Mouse (Mus musculus) limb, embryonic 14.5 days (tissue): ENCODE data around the gene Fh1. TPM values are rescaled to one million over a fixed set of nuclear protein-coding genes. Genes with fewer than 3 reads are reported as not detected.

ENCODE experiments used
- ATAC-seq: fragments of 200-750 bp; cut with Nextera tagmentation; 2 replicates; pipeline ENCODE4 v1.8.0; 2017; ENCODE audit warnings: low read depth, moderate number of reproducible peaks, moderate TSS enrichment; ENCODE audit not compliant: low FRiP score
- DNase-seq: peaks from one replicate; pipeline ENCODE4 v3.0.0-alpha.2; 2015; ENCODE audit warnings: low spot score
- H3K27ac ChIP-seq: fragments of 300-500 bp; sonication (generic); replicated peaks from 2 replicates; pipeline ENCODE4 v1.5.1; 2014; ENCODE audit warnings: low read depth, mild to moderate bottlenecking, low read length, moderate library complexity, mixed read lengths
- H3K27me3 ChIP-seq: fragments of 300-500 bp; sonication (generic); 2 replicates; pipeline ENCODE4 v1.6.1; 2014; ENCODE audit warnings: low read length, mixed read lengths; ENCODE audit not compliant: control insufficient read depth, insufficient read depth
- H3K36me3 ChIP-seq: fragments of 300-500 bp; sonication (generic); 2 replicates; pipeline ENCODE4 v1.6.1; 2014; ENCODE audit warnings: mild to moderate bottlenecking, low read length, moderate library complexity, mixed read lengths; ENCODE audit not compliant: control insufficient read depth, insufficient read depth
- H3K4me1 ChIP-seq: fragments of 300-500 bp; sonication (generic); 2 replicates; pipeline ENCODE4 v1.6.1; 2014; ENCODE audit warnings: antibody characterized with exemption, low read length, mixed read lengths; ENCODE audit not compliant: control insufficient read depth, insufficient read depth
- H3K4me2 ChIP-seq: fragments of 300-500 bp; sonication (generic); replicated peaks from 2 replicates; pipeline ENCODE4 v1.6.1; 2014; ENCODE audit warnings: low read depth, mild to moderate bottlenecking, low read length, moderate library complexity; ENCODE audit not compliant: severe bottlenecking
- H3K4me3 ChIP-seq: fragments of 300-500 bp; sonication (generic); replicated peaks from 2 replicates; pipeline ENCODE4 v1.5.1; 2014; ENCODE audit warnings: low read length
- H3K9ac ChIP-seq: fragments of 300-500 bp; sonication (generic); 2 replicates; pipeline ENCODE4 v1.6.1; 2014; ENCODE audit warnings: mild to moderate bottlenecking, low read depth, low read length, moderate library complexity; ENCODE audit not compliant: severe bottlenecking
- H3K9me3 ChIP-seq: fragments of 300-500 bp; sonication (generic); 2 replicates; pipeline ENCODE4 v1.6.1; 2016; ENCODE audit warnings: low read length; ENCODE audit not compliant: control insufficient read depth
- POLR2A ChIP-seq: fragments of 200-500 bp; IDR thresholded peaks from 2 replicates; pipeline ENCODE4 v1.8.0; 2012; ENCODE audit warnings: inconsistent platforms, mild to moderate bottlenecking, moderate library complexity, borderline replicate concordance; ENCODE audit not compliant: insufficient read depth, insufficient read length; ENCODE audit errors: extremely low read depth
- WGBS: fragments of 180-500 bp; shearing (Covaris S2); extraction: QIAGEN DNeasy Blood & Tissue Kit; methylation state at CpG from one replicate; pipeline ENCODE4 v1.1.7; 2014; 5-methylcytosine and 5-hydroxymethylcytosine counted together
- polyA plus RNA-seq, 2 experiments: library from polyadenylated mRNA; depleted of rRNA in 1 of 2; stranded (reverse) in 1 of 2; unstranded in 1 of 2; fragments of >200 nt; fragmentation: Nextera tagmentation in 1 of 2; extraction: Ambion mirVana in 1 of 2; gene quantifications; 2 replicates each; pipeline versions ENCODE4 v1.2.1 to v1.2.3; 2012 to 2014

Fh1 gene
- polyA plus RNA-seq, 2 experiments = 85.1 to 113 TPM

DNA sequence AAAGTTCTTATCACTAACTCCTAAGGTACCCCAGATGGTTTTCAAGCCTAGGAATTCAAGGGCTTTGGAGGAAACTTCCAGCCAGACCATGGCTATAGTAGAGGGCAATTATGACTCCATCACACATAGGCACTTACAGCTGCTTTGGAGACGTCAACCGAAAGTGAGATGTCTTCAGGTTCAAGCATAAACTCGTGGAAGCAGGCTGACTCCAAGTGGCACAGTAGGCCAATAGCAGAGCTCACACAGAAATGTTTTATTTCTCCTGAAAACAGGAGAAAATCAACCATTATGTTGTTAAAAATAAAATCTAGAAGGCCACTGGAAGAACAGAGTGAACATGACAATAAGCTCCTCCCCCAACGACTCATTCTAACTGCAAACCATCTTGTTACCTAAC, 42.6 kb downstream of the Fh1 start:
- Histone ChIP-seq H3K9me3 (no peaks in the 10 kb centered on the region), H3K4me2 (no peak overlapping the region), H3K27ac (no peak overlapping the region), H3K27me3 (no peaks in the 10 kb centered on the region), H3K36me3 (no peaks in the 10 kb centered on the region), H3K9ac (no peak overlapping the region), H3K4me3 (no peak overlapping the region), H3K4me1 (no peaks in the 10 kb centered on the region)
- DNase-seq (no peak), ATAC-seq (no peak)
- 79% methylated on average over 4 of the region's 4 CpGs for WGBS
- TF ChIP-seq POLR2A = no peak

GRCm38 (mm10) chr1:175580346-175580745, 45.1 kb downstream of the Fh1 start:
- no peak for TF ChIP-seq POLR2A
- no peak for DNase-seq
- no peak overlapping the region for H3K4me2 ChIP-seq
- no peak for ATAC-seq
- no peaks in the 10 kb centered on the region for H3K36me3 ChIP-seq
- no peak overlapping the region for H3K9ac ChIP-seq
- H3K4me3 ChIP-seq = no peak overlapping the region
- 85% methylated on average over 7 of the region's 7 CpGs for WGBS
- H3K27me3 ChIP-seq = no peaks in the 10 kb centered on the region
- no peaks in the 10 kb centered on the region for H3K4me1 ChIP-seq
- no peak overlapping the region for H3K27ac ChIP-seq
- no peaks in the 10 kb centered on the region for H3K9me3 ChIP-seq

GRCm38 (mm10) chr1:175579598-175580235, 45.7 kb downstream of the Fh1 start:
- no peak overlapping the region for H3K27ac ChIP-seq
- H3K4me1 ChIP-seq = no peaks in the 10 kb centered on the region
- no peaks in the 10 kb centered on the region for H3K27me3 ChIP-seq
- no peak overlapping the region for H3K9ac ChIP-seq
- 82% methylated on average over 9 of the region's 9 CpGs for WGBS
- H3K9me3 ChIP-seq = no peaks in the 10 kb centered on the region
- H3K4me3 ChIP-seq = no peak overlapping the region
- no peaks in the 10 kb centered on the region for H3K36me3 ChIP-seq
- no peak for TF ChIP-seq POLR2A
- DNase-seq (no peak), ATAC-seq (no peak)
- H3K4me2 ChIP-seq = no peak overlapping the region

GRCm38 (mm10) chr1:175578425-175579096, 46.9 kb downstream of the Fh1 start:
- Histone ChIP-seq H3K4me1 (no peaks in the 10 kb centered on the region), H3K27me3 (no peaks in the 10 kb centered on the region), H3K9ac (no peak overlapping the region), H3K4me2 (no peak overlapping the region), H3K9me3 (no peaks in the 10 kb centered on the region), H3K4me3 (no peak overlapping the region), H3K27ac (no peak overlapping the region), H3K36me3 (no peaks in the 10 kb centered on the region)
- DNase-seq (no peak), ATAC-seq (no peak)
- TF ChIP-seq POLR2A = no peak
- WGBS = 73% methylated on average over 2 of the region's 2 CpGs

DNA sequence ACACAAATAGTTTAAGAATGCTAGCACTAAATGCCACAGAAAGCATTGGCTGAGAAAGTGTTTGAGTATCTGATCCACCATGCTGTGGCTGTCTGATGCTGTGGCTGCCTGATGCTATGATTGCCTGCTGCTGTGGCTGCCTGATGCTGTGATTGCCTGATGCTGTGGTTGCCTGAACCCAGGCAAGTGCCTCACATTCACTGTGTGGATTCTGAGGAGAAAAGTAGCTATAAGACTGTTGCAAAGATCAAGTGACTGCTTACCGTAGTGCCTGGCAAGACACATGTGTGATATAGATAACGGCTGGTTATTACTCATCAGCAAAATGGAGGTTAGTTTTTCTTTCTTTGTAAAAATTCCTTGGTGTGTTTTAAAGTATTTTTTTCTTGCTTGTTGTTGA, 51.3 kb downstream of the Fh1 start:
- WGBS = 88% methylated on average over 2 of the region's 2 CpGs
- no peak for DNase-seq
- no peak for ATAC-seq

More for the DNA sequence above, 51.3 kb downstream of the Fh1 start:
- H3K9ac ChIP-seq = no peak overlapping the region
- TF ChIP-seq POLR2A = no peak
- no peaks in the 10 kb centered on the region for H3K36me3 ChIP-seq
- H3K9me3 ChIP-seq = no peaks in the 10 kb centered on the region
- H3K27me3 ChIP-seq = no peaks in the 10 kb centered on the region
- H3K4me3 ChIP-seq = no peak overlapping the region
- no peak overlapping the region for H3K4me2 ChIP-seq
- no peak overlapping the region for H3K27ac ChIP-seq
- H3K4me1 ChIP-seq = no peaks in the 10 kb centered on the region
